Mouse (Mus musculus): ENCODE measurements around the gene Ptges. TPM values are rescaled to one million over a fixed set of nuclear protein-coding genes. Genes with fewer than 3 reads are reported as not detected.

Gene Ptges
- total RNA-seq, 1 experiment from 2014 or later = not detected

GRCm38 (mm10) chr2:30862081-30862480, 67.6 kb downstream of the Ptges start:
- ATAC-seq (replicated peaks; ENCODE audit: low read depth, poor library complexity, severe bottlenecking) = no peak

- no peak for ATAC-seq (replicated peaks; ENCODE audit: low read depth, poor library complexity, severe bottlenecking)
These were observed 69.9 kb downstream of the Ptges start for GRCm38 (mm10) chr2:30859782-30860181.

- no peak for ATAC-seq (replicated peaks; ENCODE audit: low read depth, poor library complexity, severe bottlenecking)
These were observed 72.6 kb downstream of the Ptges start for GRCm38 (mm10) chr2:30857076-30857475.

- no peak for ATAC-seq (replicated peaks; ENCODE audit: low read depth, poor library complexity, severe bottlenecking)
These were observed 76.8 kb downstream of the Ptges start for GRCm38 (mm10) chr2:30852771-30853313.

GRCm38 (mm10) chr2:30850581-30850980, 79.1 kb downstream of the Ptges start:
- ATAC-seq (replicated peaks; ENCODE audit: low read depth, poor library complexity, severe bottlenecking) = no peak

- ATAC-seq (replicated peaks; ENCODE audit: low read depth, poor library complexity, severe bottlenecking) = no peak
These were observed 81.5 kb downstream of the Ptges start for GRCm38 (mm10) chr2:30848184-30848583.

GRCm38 (mm10) chr2:30846723-30847122, 82.9 kb downstream of the Ptges start:
- ATAC-seq (replicated peaks; ENCODE audit: low read depth, poor library complexity, severe bottlenecking) = no peak

GRCm38 (mm10) chr2:30846236-30846635, 83.4 kb downstream of the Ptges start:
- no peak for ATAC-seq (replicated peaks; ENCODE audit: low read depth, poor library complexity, severe bottlenecking)

- ATAC-seq (replicated peaks; ENCODE audit: low read depth, poor library complexity, severe bottlenecking) = no peak
These were observed 84.3 kb downstream of the Ptges start for GRCm38 (mm10) chr2:30845152-30846070.

- no peak for ATAC-seq (replicated peaks; ENCODE audit: low read depth, poor library complexity, severe bottlenecking)
These were observed 87.0 kb downstream of the Ptges start for GRCm38 (mm10) chr2:30842615-30843014.

Other genes starting within 250 kb of the Ptges start
- not detected in 2 replicates for gene 1700001O22Rik, start 126.2 kb downstream of the Ptges start, total RNA-seq (2017)
- gene Ntmt1, start 122.0 kb downstream of the Ptges start, total RNA-seq (2017) = 16.4 and 26.9 TPM in 2 replicates
- 13.7 and 17.5 TPM in 2 replicates for gene Asb6, start 99.5 kb downstream of the Ptges start, total RNA-seq (2017)
- gene Prrx2, start 94.9 kb downstream of the Ptges start, total RNA-seq (2017) = not detected in 2 replicates
- 30.4 and 31.7 TPM in 2 replicates for gene Tor1b, start 23.1 kb upstream of the Ptges start, total RNA-seq (2017)
- 43.6 and 52.2 TPM in 2 replicates for gene Tor1a, start 38.1 kb upstream of the Ptges start, total RNA-seq (2017)
- gene BC005624, start 52.3 kb upstream of the Ptges start, total RNA-seq (2017) = 69.7 and 74.5 TPM in 2 replicates
- gene Usp20, start 52.4 kb upstream of the Ptges start, total RNA-seq (2017) = 2.2 and 5.7 TPM in 2 replicates
- 43.4 and 54.3 TPM in 2 replicates for gene Fnbp1, start 212.1 kb upstream of the Ptges start, total RNA-seq (2017)
- 13.7 and 15.1 TPM in 2 replicates for gene Gpr107, start 222.5 kb upstream of the Ptges start, total RNA-seq (2017)

Measured in common myeloid progenitor, adult 5-6 weeks (primary cell).